Mouse (Mus musculus) kidney, adult 2 months (tissue): ENCODE measurements around the gene Nkpd1. TPM values are rescaled to one million over a fixed set of nuclear protein-coding genes. Genes with fewer than 3 reads are reported as not detected.
A peak's percentile ranks its signal among the peaks of the same experiment; 100 is the strongest.

Experiments
- DNase-seq: peaks from one replicate; pipeline ENCODE4 v3.0.0; 2021
- H3K27ac ChIP-seq: fragments of 200-500 bp; 2 replicates; pipeline ENCODE4 v1.5.1; 2012; ENCODE audit warnings: low read depth, low read length, control low read depth, inconsistent platforms; ENCODE audit not compliant: insufficient read depth
- H3K27me3 ChIP-seq: fragments of 200-500 bp; replicated peaks from 2 replicates; pipeline ENCODE4 v1.6.1; 2012; ENCODE audit warnings: mild to moderate bottlenecking, moderate library complexity, low read length, inconsistent platforms; ENCODE audit not compliant: control insufficient read depth, insufficient read depth
- H3K36me3 ChIP-seq: fragments of 200-500 bp; 2 replicates; pipeline ENCODE4 v1.6.1; 2012; ENCODE audit warnings: mild to moderate bottlenecking, moderate library complexity, low read length, inconsistent platforms; ENCODE audit not compliant: control insufficient read depth, insufficient read depth
- H3K4me1 ChIP-seq: fragments of 200-500 bp; 2 replicates; pipeline ENCODE4 v1.6.1; 2011; ENCODE audit warnings: low read length; ENCODE audit not compliant: control insufficient read depth, insufficient read depth
- H3K4me3 ChIP-seq: fragments of 200-500 bp; 2 replicates; pipeline ENCODE4 v1.5.1; 2011; ENCODE audit warnings: mild to moderate bottlenecking, low read depth, low read length, control low read depth; ENCODE audit not compliant: insufficient read depth
- CTCF ChIP-seq: fragments of 200-500 bp; conservative IDR thresholded peaks from 2 replicates; pipeline ENCODE4 v1.5.1; 2011; ENCODE audit warnings: low read depth, mild to moderate bottlenecking, control low read depth, low read length, moderate library complexity, mixed read lengths; ENCODE audit not compliant: insufficient read depth, insufficient read length
- POLR2A ChIP-seq: fragments of 200-500 bp; IDR thresholded peaks from one replicate; pipeline ENCODE4 v1.6.1; 2011; ENCODE audit warnings: low read depth, low read length, control low read depth
- WGBS: fragments of 180-500 bp; shearing (Covaris S2); methylation state at CpG from one replicate; pipeline ENCODE4 v1.1.7; 2018; 5-methylcytosine and 5-hydroxymethylcytosine counted together
- polyA plus RNA-seq: library from polyadenylated mRNA; depleted of rRNA; stranded (reverse); fragments of >200 nt; gene quantifications from 2 replicates; pipeline ENCODE4 v1.2.3, GENCODE M21; 2012

Gene Nkpd1
- polyA plus RNA-seq, 1 experiment, result 0.16 TPM

- H3K4me3 ChIP-seq, result no peak overlapping the region
- WGBS, result 67% methylated on average over 2 of the region's 2 CpGs
- H3K27me3 ChIP-seq, result no peaks in the 10 kb centered on the region
- TF ChIP-seq POLR2A (no peak), CTCF (no peak)
- no peak for DNase-seq
- no peaks in the 10 kb centered on the region for H3K36me3 ChIP-seq
- no peak overlapping the region for H3K27ac ChIP-seq
- peaks cover 19% of the 10 kb centered on the region for H3K4me1 ChIP-seq
These were observed 29.8 kb downstream of the Nkpd1 start for GRCm38 (mm10) chr7:19547344-19547969.

GRCm38 (mm10) chr7:19549394-19549793, 31.8 kb downstream of the Nkpd1 start:
- TF ChIP-seq POLR2A, result no peak
- no peak for TF ChIP-seq CTCF
- no peak overlapping the region for H3K4me3 ChIP-seq
- no peak for DNase-seq
- H3K27me3 ChIP-seq, result no peaks in the 10 kb centered on the region
- peaks cover 15% of the 10 kb centered on the region for H3K4me1 ChIP-seq
- H3K27ac ChIP-seq, result no peak overlapping the region
- H3K36me3 ChIP-seq, result no peaks in the 10 kb centered on the region
- WGBS, result 81% methylated on average over 10 of the region's 10 CpGs

GRCm38 (mm10) chr7:19551634-19552033, 34.0 kb downstream of the Nkpd1 start:
- Histone ChIP-seq H3K4me1 (peaks cover 10% of the 10 kb centered on the region), H3K27me3 (no peaks in the 10 kb centered on the region), H3K36me3 (no peaks in the 10 kb centered on the region), H3K4me3 (no peak overlapping the region), H3K27ac (no peak overlapping the region)
- WGBS, result 53% methylated on average over 5 of the region's 5 CpGs
- TF ChIP-seq CTCF, result no peak
- no peak for TF ChIP-seq POLR2A
- no peak for DNase-seq

DNA sequence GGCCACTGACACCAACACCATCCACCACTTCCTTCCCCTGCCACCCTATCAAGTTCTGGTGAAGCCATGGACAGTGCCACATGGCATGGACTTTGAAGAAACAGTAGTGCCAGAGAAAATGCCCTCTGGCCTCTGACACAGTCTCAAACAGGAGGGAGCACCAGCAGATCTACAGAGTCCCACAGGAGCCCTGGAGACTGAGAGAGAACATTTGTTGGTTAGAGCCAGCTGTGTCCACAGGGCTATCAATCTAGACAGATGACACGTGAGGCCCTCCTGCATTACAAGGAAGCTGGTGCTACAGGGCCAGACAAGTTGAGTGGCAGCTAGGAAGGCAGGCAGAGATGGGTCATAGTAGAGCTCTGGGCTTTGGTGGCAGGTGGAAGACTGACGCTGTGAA, 34.8 kb downstream of the Nkpd1 start:
- no peak for TF ChIP-seq CTCF
- no peak for TF ChIP-seq POLR2A
- Histone ChIP-seq H3K27ac (no peak overlapping the region), H3K27me3 (no peaks in the 10 kb centered on the region), H3K4me1 (peaks cover 15% of the 10 kb centered on the region), H3K36me3 (no peaks in the 10 kb centered on the region), H3K4me3 (no peak overlapping the region)
- no peak for DNase-seq
- WGBS, result 43% methylated on average over 2 of the region's 2 CpGs

GRCm38 (mm10) chr7:19554168-19554567, 36.5 kb downstream of the Nkpd1 start:
- H3K27ac ChIP-seq, result no peak overlapping the region
- H3K4me3 ChIP-seq, result no peak overlapping the region
- TF ChIP-seq CTCF, result no peak
- H3K4me1 ChIP-seq, result peaks cover 30% of the 10 kb centered on the region
- DNase-seq, result no peak
- no peaks in the 10 kb centered on the region for H3K27me3 ChIP-seq
- no peaks in the 10 kb centered on the region for H3K36me3 ChIP-seq
- 63% methylated on average over 1 of the region's 1 CpGs for WGBS

DNA sequence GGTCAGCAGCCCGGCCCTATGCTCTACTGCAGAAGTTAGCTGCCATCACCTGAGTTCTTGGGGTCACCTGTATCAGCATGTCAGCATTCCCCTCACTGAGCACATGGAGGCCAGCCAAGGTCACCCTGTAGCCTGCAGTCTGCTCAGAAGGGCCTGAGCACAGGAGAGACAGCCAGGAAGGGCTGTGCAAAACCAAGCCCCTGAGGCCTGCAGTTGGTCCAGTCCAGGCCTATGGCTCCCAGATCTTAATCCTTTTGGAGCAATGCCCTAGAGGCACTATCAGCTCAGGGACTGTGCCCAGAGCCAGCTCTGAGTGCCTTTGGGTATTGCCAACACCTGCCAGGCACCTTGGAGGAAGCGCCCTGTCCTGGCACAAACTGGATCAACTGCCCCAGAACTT, 39.4 kb downstream of the Nkpd1 start:
- H3K4me1 ChIP-seq, result peaks cover 34% of the 10 kb centered on the region
- DNase-seq, result peak; percentile 69
- no peaks in the 10 kb centered on the region for H3K36me3 ChIP-seq
- H3K4me3 ChIP-seq, result no peak overlapping the region
- TF ChIP-seq POLR2A (no peak), CTCF (no peak)
- H3K27me3 ChIP-seq, result no peaks in the 10 kb centered on the region
- no peak overlapping the region for H3K27ac ChIP-seq
- 60% methylated on average over 2 of the region's 2 CpGs for whole genome bisulfite sequencing

- no peaks in the 10 kb centered on the region for H3K27me3 ChIP-seq
- no peak for DNase-seq
- 86% methylated on average over 6 of the region's 6 CpGs for WGBS
- no peak overlapping the region for H3K27ac ChIP-seq
- H3K36me3 ChIP-seq, result no peaks in the 10 kb centered on the region
- TF ChIP-seq POLR2A (no peak), CTCF (no peak)
- no peak overlapping the region for H3K4me3 ChIP-seq
- peaks cover 34% of the 10 kb centered on the region for H3K4me1 ChIP-seq
These were observed 40.6 kb downstream of the Nkpd1 start for GRCm38 (mm10) chr7:19557982-19558900.
